Mouse (Mus musculus) stomach, postnatal 0 days (tissue): ENCODE measurements around the gene 4931417E11Rik.

Source experiments
- CTCF ChIP-seq: IDR thresholded peaks from 2 replicates; pipeline ENCODE4 v1.5.1; 2016; ENCODE audit warnings: antibody characterized with exemption, low read depth, mild to moderate bottlenecking, moderate library complexity
- EP300 ChIP-seq: optimal IDR thresholded peaks from 2 replicates; pipeline ENCODE3; 2016; ENCODE audit warnings: antibody characterized with exemption

GRCm38 (mm10) chr6:73499631-73500030 lies 30.2 kb upstream of the 4931417E11Rik start:
- TF ChIP-seq CTCF (no peak), EP300 (no peak)
